Mouse (Mus musculus) myocyte (in vitro differentiated cells): ENCODE results near the gene Xrra1. TPM values are rescaled to one million over a fixed set of nuclear protein-coding genes. Genes with fewer than 3 reads are reported as not detected.

Source experiments
- H3K27me3 ChIP-seq: one replicate; pipeline ENCODE4 v1.6.1; 2011; ENCODE audit not compliant: control insufficient read depth, insufficient read depth, insufficient read length
- H3K36me3 ChIP-seq: one replicate; pipeline ENCODE4 v1.6.1; 2011; ENCODE audit not compliant: control insufficient read depth, insufficient read depth
- H3K4me2 ChIP-seq: one replicate; pipeline ENCODE4 v1.6.1; 2011; ENCODE audit warnings: low read depth, control low read depth
- H3K4me3 ChIP-seq: one replicate; pipeline ENCODE4 v1.5.1; 2011; ENCODE audit warnings: mild to moderate bottlenecking, control low read depth, moderate library complexity
- H3K79me2 ChIP-seq: one replicate; pipeline ENCODE4 v1.6.1; 2011; ENCODE audit not compliant: control insufficient read depth, insufficient read depth
- H3ac ChIP-seq: one replicate; pipeline ENCODE4 v1.6.1; 2011; ENCODE audit not compliant: control insufficient read depth, insufficient read length
- CEBPB ChIP-seq: IDR thresholded peaks from 2 replicates; pipeline ENCODE4 v1.6.1; 2011; ENCODE audit warnings: mild to moderate bottlenecking, moderate library complexity; ENCODE audit not compliant: poor library complexity, insufficient read depth, severe bottlenecking
- E2F4 ChIP-seq: IDR thresholded peaks from one replicate; pipeline ENCODE4 v1.6.1; 2011; ENCODE audit warnings: mild to moderate bottlenecking, control low read depth, moderate library complexity; ENCODE audit not compliant: insufficient read depth
- MAX ChIP-seq: IDR thresholded peaks from one replicate; pipeline ENCODE4 v1.6.1; 2011; ENCODE audit warnings: low read depth, mild to moderate bottlenecking, control low read depth
- MYOD1 ChIP-seq, 3 experiments: IDR thresholded peaks; one replicate each; pipeline ENCODE4 v1.6.1; 2011; ENCODE audit warnings: control low read depth in 2 of 3, low read depth in 2 of 3, mild to moderate bottlenecking in 2 of 3, moderate library complexity in 1 of 3; ENCODE audit not compliant: insufficient read length in 2 of 3, control insufficient read depth in 1 of 3
- MYOG ChIP-seq, 3 experiments: IDR thresholded peaks; one replicate each; pipeline ENCODE4 v1.6.1; 2011; ENCODE audit warnings: control low read depth in 2 of 3, low read depth in 2 of 3, mild to moderate bottlenecking in 2 of 3; ENCODE audit not compliant: insufficient read length in 2 of 3, control insufficient read depth in 1 of 3, insufficient read depth in 1 of 3
- POLR2A ChIP-seq: IDR thresholded peaks from one replicate; pipeline ENCODE4 v1.6.1; 2011; ENCODE audit warnings: low read depth, mild to moderate bottlenecking, control low read depth, moderate library complexity; ENCODE audit not compliant: insufficient read length
- POLR2AphosphoS2 ChIP-seq: IDR thresholded peaks from one replicate; pipeline ENCODE4 v1.6.1; 2011; ENCODE audit warnings: low read depth, control low read depth; ENCODE audit not compliant: insufficient read length
- REST ChIP-seq: IDR thresholded peaks from one replicate; pipeline ENCODE4 v1.6.1; 2011; ENCODE audit warnings: mild to moderate bottlenecking, control low read depth, moderate library complexity; ENCODE audit not compliant: insufficient read depth, insufficient read length
- SRF ChIP-seq: IDR thresholded peaks from one replicate; pipeline ENCODE4 v1.6.1; 2011; ENCODE audit warnings: low read depth; ENCODE audit not compliant: control insufficient read depth, insufficient read length
- TCF12 ChIP-seq: IDR thresholded peaks from one replicate; pipeline ENCODE4 v1.6.1; 2011; ENCODE audit warnings: mild to moderate bottlenecking, control low read depth; ENCODE audit not compliant: poor library complexity, insufficient read depth, severe bottlenecking
- TCF3 ChIP-seq: IDR thresholded peaks from one replicate; pipeline ENCODE4 v1.6.1; 2011; ENCODE audit warnings: low read depth, control low read depth; ENCODE audit not compliant: insufficient read length
- USF1 ChIP-seq: IDR thresholded peaks from one replicate; pipeline ENCODE4 v1.6.1; 2011; ENCODE audit warnings: low read depth, mild to moderate bottlenecking, control low read depth, moderate library complexity
- polyA plus RNA-seq: library from polyadenylated mRNA; unstranded; fragments of >200 nt; fragmentation: generic; extraction: Trizol; gene quantifications from one replicate; pipeline ENCODE4 v1.2.1, GENCODE M21; 2012; ENCODE audit warnings: missing spikeins

The Xrra1 gene
- polyA plus RNA-seq, 1 experiment = 0.31 TPM

DNA sequence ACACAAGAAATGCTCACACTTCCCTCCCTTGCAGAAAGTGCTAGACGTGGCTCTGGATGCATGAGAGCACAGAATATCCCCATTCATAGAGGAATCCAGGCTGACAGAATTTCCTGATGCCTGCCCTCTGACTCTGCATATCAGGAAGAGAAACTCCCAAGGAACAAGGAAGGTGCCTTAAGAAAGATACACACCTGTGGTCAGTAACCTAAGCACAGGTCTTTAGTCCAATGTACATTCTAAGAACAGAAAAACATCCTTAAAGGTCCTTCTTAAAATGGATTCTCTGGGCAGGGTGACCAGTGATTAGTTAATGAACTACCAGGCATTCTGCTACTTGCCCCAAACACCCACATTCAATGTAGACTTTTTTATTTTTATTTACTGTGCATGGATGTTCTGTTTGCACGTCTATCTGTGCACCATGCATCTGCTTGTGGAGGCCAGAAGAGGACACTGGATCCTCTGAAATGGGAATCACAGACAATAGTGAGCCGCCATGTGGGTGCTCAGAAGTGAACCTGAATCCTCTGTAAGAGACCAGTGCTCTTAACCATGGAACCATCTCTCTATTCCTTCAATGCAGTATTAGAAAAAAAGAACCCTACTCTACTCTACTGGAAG, 104.4 kb downstream of the Xrra1 start:
- no peaks in the 10 kb centered on the region for H3K36me3 ChIP-seq
- H3K79me2 ChIP-seq = peaks cover 51% of the 10 kb centered on the region
- no peak overlapping the region for H3K4me2 ChIP-seq
- H3K4me3 ChIP-seq = no peak overlapping the region
- H3ac ChIP-seq = no peak overlapping the region
- TF ChIP-seq MYOG (IDR thresholded peaks at IDR 0.05; ENCODE audit: control insufficient read depth in 1 of 3, insufficient read depth in 1 of 3, insufficient read length in 2 of 3, low read depth in 2 of 3) = no peak
- TF ChIP-seq TCF3 = no peak
- TF ChIP-seq SRF = no peak
- no peak for TF ChIP-seq CEBPB
- no peak for TF ChIP-seq USF1
- no peaks in the 10 kb centered on the region for H3K27me3 ChIP-seq

DNA sequence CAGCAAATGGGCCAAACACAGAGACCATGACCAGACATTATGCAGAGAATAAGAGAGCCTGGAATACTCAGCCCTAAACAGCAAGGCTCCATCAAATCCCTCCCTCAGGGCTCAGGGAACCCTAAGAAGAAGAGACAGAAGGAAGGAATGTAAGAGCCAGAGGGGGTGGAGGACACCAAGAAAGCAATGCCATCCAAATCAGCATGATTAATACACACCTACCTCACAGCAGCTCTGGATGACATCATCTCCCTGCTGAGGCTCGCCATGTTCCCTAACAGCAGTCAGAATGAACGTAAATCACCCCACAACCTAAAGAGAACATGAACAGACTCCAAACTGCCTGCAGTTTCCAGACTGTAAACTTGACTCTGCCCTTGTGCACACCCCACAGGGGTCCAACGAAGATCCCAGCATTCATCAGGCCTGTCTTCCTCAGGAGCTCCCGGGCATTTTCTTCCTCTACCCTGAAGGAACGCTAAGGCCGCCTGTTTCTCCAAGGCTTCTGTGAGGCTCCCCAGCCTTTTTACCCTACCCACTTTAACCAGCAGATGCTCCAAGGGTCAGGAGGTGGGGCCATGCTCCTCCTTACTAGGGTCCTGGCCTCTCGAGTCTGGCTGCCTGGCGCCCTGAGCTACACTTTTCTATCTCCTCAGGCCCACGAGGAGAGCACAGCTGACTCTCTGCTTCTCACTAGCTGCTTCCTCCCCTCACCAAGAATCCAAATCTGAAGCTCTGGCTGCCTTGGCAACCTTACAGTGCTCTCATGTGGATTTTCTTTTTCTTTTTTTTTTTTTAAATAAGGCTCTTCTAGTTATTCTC, 106.3 kb downstream of the Xrra1 start:
- Histone ChIP-seq H3K27me3 (no peaks in the 10 kb centered on the region), H3ac (no peak overlapping the region), H3K4me2 (no peak overlapping the region), H3K36me3 (no peaks in the 10 kb centered on the region), H3K4me3 (no peak overlapping the region), H3K79me2 (peaks cover 56% of the 10 kb centered on the region)
- TF ChIP-seq POLR2A (no peak), MYOD1 (IDR thresholded peaks at IDR 0.05; ENCODE audit: control insufficient read depth in 1 of 3, insufficient read length in 2 of 3, low read depth in 2 of 3) (no peak), MAX (no peak), MYOG (IDR thresholded peaks at IDR 0.05; ENCODE audit: control insufficient read depth in 1 of 3, insufficient read depth in 1 of 3, insufficient read length in 2 of 3, low read depth in 2 of 3) (no peak), REST (no peak), TCF3 (no peak), SRF (no peak), POLR2AphosphoS2 (no peak), E2F4 (no peak), CEBPB (no peak), USF1 (no peak), TCF12 (no peak)

DNA sequence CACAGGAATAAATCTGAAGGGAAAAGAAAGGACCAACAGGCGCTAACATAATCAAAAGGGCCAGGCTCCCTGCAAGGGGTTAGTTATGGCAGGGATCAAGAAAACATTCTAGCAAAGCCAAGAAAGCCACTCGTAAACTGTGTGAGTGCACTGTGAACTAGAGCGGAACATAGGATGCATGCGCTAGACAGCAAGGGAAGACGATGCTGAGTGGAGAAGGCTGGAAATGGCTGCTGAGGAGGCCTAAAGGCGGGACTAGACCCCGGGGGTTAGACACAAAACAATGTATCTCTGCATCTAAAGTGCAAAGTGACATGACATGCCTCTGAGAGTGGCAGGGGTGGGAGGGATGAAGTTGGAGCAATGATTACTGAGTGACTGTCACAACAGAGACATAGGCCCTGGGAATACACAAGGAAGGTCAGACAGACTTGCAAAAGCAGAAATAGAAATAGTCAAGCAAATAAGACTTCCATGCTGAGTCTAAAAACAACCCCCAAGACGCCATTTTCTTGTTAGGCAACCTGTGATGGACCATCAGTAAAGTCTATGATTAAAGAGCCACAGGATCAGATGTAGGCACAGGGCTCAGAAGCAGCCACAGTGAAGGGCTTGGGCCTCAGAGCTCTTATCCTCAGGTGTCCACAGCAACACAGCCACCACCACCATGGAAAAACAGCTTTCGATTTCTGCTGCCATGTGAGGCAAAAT, 107.2 kb downstream of the Xrra1 start:
- H3ac ChIP-seq = no peak overlapping the region
- no peaks in the 10 kb centered on the region for H3K36me3 ChIP-seq
- H3K4me3 ChIP-seq = no peak overlapping the region
- peaks cover 56% of the 10 kb centered on the region for H3K79me2 ChIP-seq
- no peaks in the 10 kb centered on the region for H3K27me3 ChIP-seq
- H3K4me2 ChIP-seq = peak overlapping the region; percentile 48
- no peak for TF ChIP-seq MYOD1 (IDR thresholded peaks at IDR 0.05; ENCODE audit: control insufficient read depth in 1 of 3, insufficient read length in 2 of 3, low read depth in 2 of 3)
- TF ChIP-seq POLR2A = no peak
- TF ChIP-seq TCF12 = no peak
- no peak for TF ChIP-seq MYOG (IDR thresholded peaks at IDR 0.05; ENCODE audit: control insufficient read depth in 1 of 3, insufficient read depth in 1 of 3, insufficient read length in 2 of 3, low read depth in 2 of 3)
- no peak for TF ChIP-seq MAX
- no peak for TF ChIP-seq E2F4
- TF ChIP-seq CEBPB = no peak
- TF ChIP-seq REST = no peak
- TF ChIP-seq POLR2AphosphoS2 = no peak
- TF ChIP-seq TCF3 = no peak

Other genes starting within 250 kb of the Xrra1 start
- gene Tpbgl, start 232.0 kb upstream of the Xrra1 start, polyA plus RNA-seq = not detected
- 0.01 TPM for gene Slco2b1, start 147.8 kb upstream of the Xrra1 start, polyA plus RNA-seq
- not detected for gene Olfr520, start 128.8 kb upstream of the Xrra1 start, polyA plus RNA-seq
- not detected for gene Olfr521, start 95.6 kb upstream of the Xrra1 start, polyA plus RNA-seq
- 0.88 TPM for gene Neu3, start 30.7 kb upstream of the Xrra1 start, polyA plus RNA-seq
- gene Spcs2, start 4.3 kb downstream of the Xrra1 start, polyA plus RNA-seq = 111 TPM
- gene Rnf169, start 121.3 kb downstream of the Xrra1 start, polyA plus RNA-seq = 3.0 TPM
- gene Chrdl2, start 147.1 kb downstream of the Xrra1 start, polyA plus RNA-seq = not detected